Mouse (Mus musculus) splenic B cell, adult 2 months (primary cell): ENCODE data around the gene Pnkp.

Experiments used
- DNase-seq: peaks from one replicate; pipeline ENCODE4 v3.0.0-alpha.2; 2011; ENCODE audit warnings: low read depth, low spot score
- H3K27me3 ChIP-seq: 2 replicates; pipeline ENCODE4 v1.6.1; 2012; ENCODE audit warnings: mild to moderate bottlenecking, low read length, moderate library complexity, mixed read lengths; ENCODE audit not compliant: control insufficient read depth, poor library complexity, insufficient read depth, severe bottlenecking
- H3K36me3 ChIP-seq: 2 replicates; pipeline ENCODE4 v1.6.1; 2012; ENCODE audit warnings: mild to moderate bottlenecking, low read length, moderate library complexity, mixed read lengths; ENCODE audit not compliant: control insufficient read depth, poor library complexity, insufficient read depth, severe bottlenecking

The Pnkp gene

GRCm38 (mm10) chr7:44854356-44855031 is 2.4 kb upstream of the Pnkp start:
- H3K36me3 ChIP-seq, result no peaks in the 10 kb centered on the region
- peak; percentile 72 for DNase-seq
- no peaks in the 10 kb centered on the region for H3K27me3 ChIP-seq

GRCm38 (mm10) chr7:44855036-44855435 is 1.9 kb upstream of the Pnkp start:
- H3K27me3 ChIP-seq, result no peaks in the 10 kb centered on the region
- no peak for DNase-seq

GRCm38 (mm10) chr7:44856265-44856916 is 548 bp upstream of the Pnkp start:
- no peak for DNase-seq
- Histone ChIP-seq H3K36me3 (no peaks in the 10 kb centered on the region), H3K27me3 (no peaks in the 10 kb centered on the region)

More at GRCm38 (mm10) chr7:44855036-44855435, 1.9 kb upstream of the Pnkp start:
- no peaks in the 10 kb centered on the region for H3K36me3 ChIP-seq

GRCm38 (mm10) chr7:44857905-44858304 is 966 bp downstream of the Pnkp start:
- DNase-seq, result peak; percentile 63
- no peaks in the 10 kb centered on the region for H3K27me3 ChIP-seq
- H3K36me3 ChIP-seq, result no peaks in the 10 kb centered on the region

GRCm38 (mm10) chr7:44859896-44860295 is 3.0 kb downstream of the Pnkp start:
- Histone ChIP-seq H3K36me3 (no peaks in the 10 kb centered on the region), H3K27me3 (no peaks in the 10 kb centered on the region)
- no peak for DNase-seq

- no peaks in the 10 kb centered on the region for H3K36me3 ChIP-seq
- H3K27me3 ChIP-seq, result no peaks in the 10 kb centered on the region
- peak; percentile 78 for DNase-seq
Observed at GRCm38 (mm10) chr7:44860576-44861428, 3.9 kb downstream of the Pnkp start.

GRCm38 (mm10) chr7:44861429-44861816 is 4.5 kb downstream of the Pnkp start:
- Histone ChIP-seq H3K27me3 (no peaks in the 10 kb centered on the region), H3K36me3 (no peaks in the 10 kb centered on the region)
- no peak for DNase-seq

GRCm38 (mm10) chr7:44862434-44862833 is 5.5 kb downstream of the Pnkp start:
- no peak for DNase-seq
- H3K36me3 ChIP-seq, result no peaks in the 10 kb centered on the region
- H3K27me3 ChIP-seq, result no peaks in the 10 kb centered on the region

GRCm38 (mm10) chr7:44863210-44863609 is 6.3 kb downstream of the Pnkp start:
- no peak for DNase-seq
- H3K27me3 ChIP-seq, result no peaks in the 10 kb centered on the region
- H3K36me3 ChIP-seq, result no peaks in the 10 kb centered on the region

GRCm38 (mm10) chr7:44863982-44864494 is 7.1 kb downstream of the Pnkp start:
- DNase-seq, result no peak
- Histone ChIP-seq H3K36me3 (no peaks in the 10 kb centered on the region), H3K27me3 (no peaks in the 10 kb centered on the region)

- no peaks in the 10 kb centered on the region for H3K36me3 ChIP-seq
- no peaks in the 10 kb centered on the region for H3K27me3 ChIP-seq
- no peak for DNase-seq
Observed at GRCm38 (mm10) chr7:44864595-44865542, 7.9 kb downstream of the Pnkp start.

- Histone ChIP-seq H3K36me3 (no peaks in the 10 kb centered on the region), H3K27me3 (no peaks in the 10 kb centered on the region)
- DNase-seq, result peak; percentile 41
Observed at GRCm38 (mm10) chr7:44866276-44867009, 9.5 kb downstream of the Pnkp start.

- DNase-seq, result no peak
- H3K27me3 ChIP-seq, result no peaks in the 10 kb centered on the region
Observed at GRCm38 (mm10) chr7:44867010-44867702, 10.2 kb downstream of the Pnkp start.

More at GRCm38 (mm10) chr7:44867010-44867702, 10.2 kb downstream of the Pnkp start:
- no peaks in the 10 kb centered on the region for H3K36me3 ChIP-seq
